8 mouse cellular contexts compared by ENCODE assay signal in the genomic region with DNA sequence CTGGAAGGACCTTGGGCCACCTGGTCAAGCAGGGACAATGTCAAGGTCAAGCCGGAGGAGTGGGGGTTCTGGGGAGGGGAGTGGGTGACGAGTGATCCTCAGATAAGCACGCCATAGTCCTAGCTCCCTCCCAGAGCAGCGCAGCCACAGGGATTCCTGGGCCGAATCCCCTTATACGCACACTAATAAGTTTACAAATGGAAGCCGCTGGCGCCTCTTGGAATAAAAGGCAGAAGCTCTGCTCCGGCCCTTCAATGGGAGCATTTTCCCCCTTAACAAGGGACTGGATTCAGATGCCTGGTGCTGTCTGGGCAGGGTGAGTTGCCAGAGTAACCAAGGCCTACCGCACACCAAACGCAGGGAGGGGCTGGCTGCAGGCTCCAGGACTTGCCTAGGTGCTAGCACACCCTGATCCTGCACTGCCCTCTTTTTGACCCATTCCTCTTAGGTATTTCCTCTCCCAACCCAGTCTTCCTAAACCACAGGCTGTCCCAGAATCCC. TPM values are rescaled to one million over a fixed set of nuclear protein-coding genes. Genes with fewer than 3 reads are reported as not detected.
DNase-seq lines count a peak whose midpoint lies in the region; ATAC-seq and TF ChIP-seq lines count a peak whose summit lies in the region.

No protein-coding gene starts in this region.

- TF ChIP-seq CTCF in lung, postnatal 0 days (IDR thresholded peaks at IDR 0.05), result no peak

- H3K27me3 ChIP-seq in lung, postnatal 0 days (replicated peaks; ENCODE audit: insufficient read depth, low read length), result no peaks in the 10 kb centered on the region
- no peaks in the 10 kb centered on the region for H3K27me3 ChIP-seq in hindbrain, embryonic 16.5 days (replicated peaks; ENCODE audit: control insufficient read depth, insufficient read depth, low read length)
- peaks cover 4% of the 10 kb centered on the region; the same call in 1 of the 2 replicates for H3K27me3 ChIP-seq in midbrain, embryonic 15.5 days (replicated peaks)

- H3K36me3 ChIP-seq in lung, postnatal 0 days (ENCODE audit: insufficient read depth, low read length), result no peaks in the 10 kb centered on the region
- H3K36me3 ChIP-seq in hindbrain, embryonic 16.5 days (ENCODE audit: control insufficient read depth, insufficient read depth, low read length), result no peaks in the 10 kb centered on the region
- no peaks in the 10 kb centered on the region for H3K36me3 ChIP-seq in midbrain, embryonic 15.5 days (replicated peaks)

- DNase-seq in adrenal gland, adult (ENCODE audit: inconsistent age in 2 of 2, low spot score in 1 of 2), result peak; percentile 10 to 41
- DNase-seq in adrenal gland, postnatal 4 days (ENCODE audit: low spot score in 2 of 2), result no peak
- DNase-seq in lung, postnatal 0 days (ENCODE audit: low spot score), result no peak
- DNase-seq in lung, postnatal 10 days, result no peak
- DNase-seq in urinary bladder, postnatal 14 days (ENCODE audit: low spot score), result no peak

- H3K4me2 ChIP-seq in lung, postnatal 0 days (replicated peaks; ENCODE audit: low read depth, low read length), result peak overlapping the region; percentile 76
- peak overlapping the region; percentile 95 for H3K4me2 ChIP-seq in hindbrain, embryonic 16.5 days (ENCODE audit: low read length)
- peak overlapping the region; percentile 98 for H3K4me2 ChIP-seq in midbrain, embryonic 15.5 days

- H3K9ac ChIP-seq in lung, postnatal 0 days (replicated peaks; ENCODE audit: low read depth), result no peak overlapping the region
- peak overlapping the region; percentile 73 for H3K9ac ChIP-seq in hindbrain, embryonic 16.5 days (ENCODE audit: low read depth, low read length)
- H3K9ac ChIP-seq in midbrain, embryonic 15.5 days, result peak overlapping the region; percentile 56

- no peak for ATAC-seq in lung, postnatal 0 days
- ATAC-seq in hindbrain, embryonic 16.5 days, result peak; percentile 73
- peak; percentile 45 for ATAC-seq in midbrain, embryonic 15.5 days (replicated peaks)
- no peak for ATAC-seq in megakaryocyte progenitor cell, adult 5-6 weeks (replicated peaks; ENCODE audit: poor library complexity)

- no peaks in the 10 kb centered on the region for H3K9me3 ChIP-seq in lung, postnatal 0 days (ENCODE audit: low read length)
- no peaks in the 10 kb centered on the region for H3K9me3 ChIP-seq in hindbrain, embryonic 16.5 days (ENCODE audit: control insufficient read depth, low read length)
- no peaks in the 10 kb centered on the region for H3K9me3 ChIP-seq in midbrain, embryonic 15.5 days

- 8% methylated on average over 11 of the region's 11 CpGs for WGBS in lung, postnatal 0 days
- WGBS in hindbrain, embryonic 16.5 days, result 4% methylated on average over 11 of the region's 11 CpGs
- 9% methylated on average over 11 of the region's 11 CpGs for WGBS in midbrain, embryonic 15.5 days

- no peak overlapping the region for H3K27ac ChIP-seq in lung, postnatal 0 days (ENCODE audit: low read length)
- H3K27ac ChIP-seq in hindbrain, embryonic 16.5 days (ENCODE audit: low read depth, low read length), result peak overlapping the region; percentile 78
- H3K27ac ChIP-seq in midbrain, embryonic 15.5 days, result peak overlapping the region; percentile 73

- H3K4me1 ChIP-seq in lung, postnatal 0 days (ENCODE audit: insufficient read depth, low read depth, low read length), result no peaks in the 10 kb centered on the region; the same call in 1 of the 2 replicates
- peaks cover 26% of the 10 kb centered on the region for H3K4me1 ChIP-seq in hindbrain, embryonic 16.5 days (ENCODE audit: control insufficient read depth, insufficient read depth, low read depth, low read length)
- H3K4me1 ChIP-seq in midbrain, embryonic 15.5 days, result peaks cover 36% of the 10 kb centered on the region

- no peak for TF ChIP-seq EP300 in lung, postnatal 0 days (IDR thresholded peaks at IDR 0.05)

- peak overlapping the region; percentile 45; the same call in 1 of the 2 replicates for H3K4me3 ChIP-seq in lung, postnatal 0 days (ENCODE audit: low read depth, low read length)
- peak overlapping the region; percentile 55 for H3K4me3 ChIP-seq in hindbrain, embryonic 16.5 days (ENCODE audit: low read length)
- H3K4me3 ChIP-seq in midbrain, embryonic 15.5 days, result peak overlapping the region; percentile 53

RNA-seq across cellular contexts. Expression of gene Grik4, which starts 46.2 kb away (rescaled TPM):
- 1 to 10 TPM; 2.2 to 2.4 TPM for total RNA-seq in adrenal gland, postnatal 4 days (2021)
- polyA plus RNA-seq in lung, postnatal 0 days (2015; fragmentation: Nextera tagmentation; extraction: Ambion mirVana), result 0.47 and 0.67 TPM in 2 replicates
- polyA plus RNA-seq in hindbrain, embryonic 16.5 days (2015; fragmentation: Nextera tagmentation; extraction: Ambion mirVana), result 11.4 and 12.0 TPM in 2 replicates
- 9.6 and 11.2 TPM in 2 replicates for polyA plus RNA-seq in midbrain, embryonic 15.5 days (2015; fragmentation: Nextera tagmentation; extraction: Ambion mirVana)
- total RNA-seq in megakaryocyte progenitor cell, adult 5-6 weeks (2015), result not detected in 2 replicates
- not detected in 2 replicates for total RNA-seq in megakaryocyte progenitor cell, adult 5-6 weeks (2017)

Comparison
In these comparisons a context has a peak if more than half of its experiments do, and no peak if none do; other contexts are left out.
1. DNase-seq: peak in adrenal gland, adult (2 of 2); none in adrenal gland, postnatal 4 days (0 of 2), lung, postnatal 0 days (single experiment), lung, postnatal 10 days (single experiment) and urinary bladder, postnatal 14 days (single experiment).
2. ATAC-seq: peak in hindbrain, embryonic 16.5 days (single experiment) and midbrain, embryonic 15.5 days (single experiment); none in lung, postnatal 0 days (single experiment) and megakaryocyte progenitor cell, adult 5-6 weeks (single experiment).
3. Peak in every context shown above with its lines, with median percentiles within 50 percentile points of each other: H3K4me2 ChIP-seq and H3K4me3 ChIP-seq.